Mouse (Mus musculus) neural tube, embryonic 15.5 days (tissue): ENCODE measurements at regions not wholly inside any gene's neighbourhood (a gene's known extent, or its start where the extent isn't known, plus 50 kb on each side); places are given as distances from the start of the nearest gene placed in this dataset.

Source experiments
- ATAC-seq: fragments of 200-750 bp; cut with Nextera tagmentation; 2 replicates; pipeline ENCODE4 v1.8.0; 2017; ENCODE audit warnings: mild to moderate bottlenecking, moderate TSS enrichment, moderate library complexity; ENCODE audit not compliant: low FRiP score
- H3K27ac ChIP-seq: fragments of 300-500 bp; sonication (generic); replicated peaks from 2 replicates; pipeline ENCODE4 v1.5.1; 2015; ENCODE audit warnings: mild to moderate bottlenecking, inconsistent platforms
- H3K27me3 ChIP-seq: fragments of 300-500 bp; sonication (generic); replicated peaks from 2 replicates; pipeline ENCODE4 v1.6.1; 2015; ENCODE audit warnings: inconsistent platforms
- H3K36me3 ChIP-seq: fragments of 300-500 bp; sonication (generic); 2 replicates; pipeline ENCODE4 v1.6.1; 2015; ENCODE audit warnings: inconsistent platforms
- H3K4me1 ChIP-seq: fragments of 300-500 bp; sonication (generic); 2 replicates; pipeline ENCODE4 v1.6.1; 2015; ENCODE audit warnings: inconsistent platforms
- H3K4me2 ChIP-seq: fragments of 300-500 bp; sonication (generic); 2 replicates; pipeline ENCODE4 v1.6.1; 2015; ENCODE audit warnings: inconsistent platforms, mild to moderate bottlenecking, moderate library complexity
- H3K4me3 ChIP-seq: fragments of 300-500 bp; sonication (generic); replicated peaks from 2 replicates; pipeline ENCODE4 v1.5.1; 2015; ENCODE audit warnings: mild to moderate bottlenecking, inconsistent platforms
- H3K9ac ChIP-seq: fragments of 300-500 bp; sonication (generic); replicated peaks from 2 replicates; pipeline ENCODE4 v1.6.1; 2015; ENCODE audit warnings: mild to moderate bottlenecking, inconsistent platforms
- H3K9me3 ChIP-seq: fragments of 300-500 bp; sonication (generic); replicated peaks from 2 replicates; pipeline ENCODE4 v1.6.1; 2016; ENCODE audit warnings: inconsistent platforms
- WGBS: fragments of 180-500 bp; shearing (Covaris S2); methylation state at CpG from one replicate; pipeline ENCODE4 v1.1.7; 2015; ENCODE audit warnings: mixed read lengths; 5-methylcytosine and 5-hydroxymethylcytosine counted together

GRCm38 (mm10) chrX:139392777-139393176 is 59.3 kb downstream of the Trap1a start:
- H3K4me2 ChIP-seq: no peak overlapping the region
- H3K4me3 ChIP-seq: no peak overlapping the region
- H3K36me3 ChIP-seq: no peaks in the 10 kb centered on the region
- peak; percentile 79 for ATAC-seq
- H3K9me3 ChIP-seq: no peaks in the 10 kb centered on the region
- H3K27me3 ChIP-seq: no peaks in the 10 kb centered on the region
- H3K4me1 ChIP-seq: no peaks in the 10 kb centered on the region
- no peak overlapping the region for H3K9ac ChIP-seq
- 48% methylated on average over 3 of the region's 3 CpGs for WGBS
- no peak overlapping the region for H3K27ac ChIP-seq

- H3K9me3 ChIP-seq: no peaks in the 10 kb centered on the region
- no peak overlapping the region for H3K27ac ChIP-seq
- no peak overlapping the region for H3K4me3 ChIP-seq
- no peak overlapping the region for H3K4me2 ChIP-seq
- H3K27me3 ChIP-seq: no peaks in the 10 kb centered on the region
- ATAC-seq: no peak
- no peaks in the 10 kb centered on the region for H3K4me1 ChIP-seq
- WGBS: 70% methylated on average over 6 of the region's 6 CpGs
- H3K9ac ChIP-seq: no peak overlapping the region
- no peaks in the 10 kb centered on the region for H3K36me3 ChIP-seq
Observed at GRCm38 (mm10) chrX:139416701-139417100, 63.5 kb upstream of the D330045A20Rik start.

GRCm38 (mm10) chrX:139419867-139420266 is 60.3 kb upstream of the D330045A20Rik start:
- 63% methylated on average over 6 of the region's 6 CpGs for WGBS
- no peak overlapping the region for H3K4me2 ChIP-seq

GRCm38 (mm10) chrX:139424307-139424706 is 55.9 kb upstream of the D330045A20Rik start:
- Histone ChIP-seq H3K27ac (no peak overlapping the region), H3K4me1 (no peaks in the 10 kb centered on the region), H3K4me2 (no peak overlapping the region), H3K36me3 (no peaks in the 10 kb centered on the region), H3K9ac (no peak overlapping the region), H3K27me3 (no peaks in the 10 kb centered on the region), H3K9me3 (no peaks in the 10 kb centered on the region), H3K4me3 (no peak overlapping the region)
- no peak for ATAC-seq
- 87% methylated on average over 1 of the region's 1 CpGs for WGBS

More at GRCm38 (mm10) chrX:139419867-139420266, 60.3 kb upstream of the D330045A20Rik start:
- no peak overlapping the region for H3K4me3 ChIP-seq
- H3K27ac ChIP-seq: no peak overlapping the region
- no peak overlapping the region for H3K9ac ChIP-seq
- no peak for ATAC-seq
- no peaks in the 10 kb centered on the region for H3K36me3 ChIP-seq
- no peaks in the 10 kb centered on the region for H3K27me3 ChIP-seq
- no peaks in the 10 kb centered on the region for H3K4me1 ChIP-seq
- no peaks in the 10 kb centered on the region for H3K9me3 ChIP-seq
